Mouse (Mus musculus) myocyte (in vitro differentiated cells): ENCODE results near the gene Ccdc93. TPM values are rescaled to one million over a fixed set of nuclear protein-coding genes. Genes with fewer than 3 reads are reported as not detected.

Experiments used
- H3K27me3 ChIP-seq: one replicate; pipeline ENCODE4 v1.6.1; 2011; ENCODE audit not compliant: control insufficient read depth, insufficient read depth, insufficient read length
- H3K36me3 ChIP-seq: one replicate; pipeline ENCODE4 v1.6.1; 2011; ENCODE audit not compliant: control insufficient read depth, insufficient read depth
- H3K4me2 ChIP-seq: one replicate; pipeline ENCODE4 v1.6.1; 2011; ENCODE audit warnings: low read depth, control low read depth
- H3K4me3 ChIP-seq: one replicate; pipeline ENCODE4 v1.5.1; 2011; ENCODE audit warnings: mild to moderate bottlenecking, control low read depth, moderate library complexity
- H3K79me2 ChIP-seq: one replicate; pipeline ENCODE4 v1.6.1; 2011; ENCODE audit not compliant: control insufficient read depth, insufficient read depth
- H3ac ChIP-seq: one replicate; pipeline ENCODE4 v1.6.1; 2011; ENCODE audit not compliant: control insufficient read depth, insufficient read length
- CEBPB ChIP-seq: IDR thresholded peaks from 2 replicates; pipeline ENCODE4 v1.6.1; 2011; ENCODE audit warnings: mild to moderate bottlenecking, moderate library complexity; ENCODE audit not compliant: poor library complexity, insufficient read depth, severe bottlenecking
- E2F4 ChIP-seq: IDR thresholded peaks from one replicate; pipeline ENCODE4 v1.6.1; 2011; ENCODE audit warnings: mild to moderate bottlenecking, control low read depth, moderate library complexity; ENCODE audit not compliant: insufficient read depth
- MAX ChIP-seq: IDR thresholded peaks from one replicate; pipeline ENCODE4 v1.6.1; 2011; ENCODE audit warnings: low read depth, mild to moderate bottlenecking, control low read depth
- MYOD1 ChIP-seq, 3 experiments: IDR thresholded peaks; one replicate each; pipeline ENCODE4 v1.6.1; 2011; ENCODE audit warnings: control low read depth in 2 of 3, low read depth in 2 of 3, mild to moderate bottlenecking in 2 of 3, moderate library complexity in 1 of 3; ENCODE audit not compliant: insufficient read length in 2 of 3, control insufficient read depth in 1 of 3
- MYOG ChIP-seq, 3 experiments: IDR thresholded peaks; one replicate each; pipeline ENCODE4 v1.6.1; 2011; ENCODE audit warnings: control low read depth in 2 of 3, low read depth in 2 of 3, mild to moderate bottlenecking in 2 of 3; ENCODE audit not compliant: insufficient read length in 2 of 3, control insufficient read depth in 1 of 3, insufficient read depth in 1 of 3
- POLR2A ChIP-seq: IDR thresholded peaks from one replicate; pipeline ENCODE4 v1.6.1; 2011; ENCODE audit warnings: low read depth, mild to moderate bottlenecking, control low read depth, moderate library complexity; ENCODE audit not compliant: insufficient read length
- POLR2AphosphoS2 ChIP-seq: IDR thresholded peaks from one replicate; pipeline ENCODE4 v1.6.1; 2011; ENCODE audit warnings: low read depth, control low read depth; ENCODE audit not compliant: insufficient read length
- REST ChIP-seq: IDR thresholded peaks from one replicate; pipeline ENCODE4 v1.6.1; 2011; ENCODE audit warnings: mild to moderate bottlenecking, control low read depth, moderate library complexity; ENCODE audit not compliant: insufficient read depth, insufficient read length
- SRF ChIP-seq: IDR thresholded peaks from one replicate; pipeline ENCODE4 v1.6.1; 2011; ENCODE audit warnings: low read depth; ENCODE audit not compliant: control insufficient read depth, insufficient read length
- TCF12 ChIP-seq: IDR thresholded peaks from one replicate; pipeline ENCODE4 v1.6.1; 2011; ENCODE audit warnings: mild to moderate bottlenecking, control low read depth; ENCODE audit not compliant: poor library complexity, insufficient read depth, severe bottlenecking
- TCF3 ChIP-seq: IDR thresholded peaks from one replicate; pipeline ENCODE4 v1.6.1; 2011; ENCODE audit warnings: low read depth, control low read depth; ENCODE audit not compliant: insufficient read length
- USF1 ChIP-seq: IDR thresholded peaks from one replicate; pipeline ENCODE4 v1.6.1; 2011; ENCODE audit warnings: low read depth, mild to moderate bottlenecking, control low read depth, moderate library complexity
- polyA plus RNA-seq: library from polyadenylated mRNA; unstranded; fragments of >200 nt; fragmentation: generic; extraction: Trizol; gene quantifications from one replicate; pipeline ENCODE4 v1.2.1, GENCODE M21; 2012; ENCODE audit warnings: missing spikeins

Ccdc93 gene
- polyA plus RNA-seq, 1 experiment, result 5.2 TPM

DNA sequence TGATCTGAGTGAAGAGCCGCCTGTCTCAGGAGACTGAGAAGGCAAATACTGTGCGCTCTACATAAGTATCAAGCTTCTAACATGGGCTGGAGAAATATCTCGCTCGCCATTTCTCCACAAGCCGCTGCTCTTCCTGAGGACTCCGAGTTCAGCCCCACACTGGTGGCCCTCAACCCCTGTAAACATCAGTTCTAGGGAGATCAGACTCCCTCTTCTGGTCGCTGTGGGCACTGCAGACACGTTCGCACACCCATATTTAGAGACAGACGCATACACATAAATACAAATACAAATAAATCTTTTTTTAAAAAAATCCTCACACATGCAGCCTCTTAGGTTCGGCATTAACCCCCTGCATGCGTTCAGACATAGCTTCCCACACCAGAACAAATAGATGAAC lies 41.3 kb upstream of the Ccdc93 start:
- H3K4me3 ChIP-seq, result no peak overlapping the region
- no peak overlapping the region for H3ac ChIP-seq
- no peak for TF ChIP-seq SRF
- no peak for TF ChIP-seq TCF3
- no peak for TF ChIP-seq MAX
- no peak for TF ChIP-seq USF1
- no peak for TF ChIP-seq POLR2A
- TF ChIP-seq REST, result no peak
- TF ChIP-seq MYOD1 (IDR thresholded peaks at IDR 0.05; ENCODE audit: control insufficient read depth in 1 of 3, insufficient read length in 2 of 3, low read depth in 2 of 3), result no peak
- TF ChIP-seq MYOG (IDR thresholded peaks at IDR 0.05; ENCODE audit: control insufficient read depth in 1 of 3, insufficient read depth in 1 of 3, insufficient read length in 2 of 3, low read depth in 2 of 3), result no peak
- no peak for TF ChIP-seq CEBPB
- no peak for TF ChIP-seq POLR2AphosphoS2
- no peak for TF ChIP-seq E2F4
- H3K36me3 ChIP-seq, result no peaks in the 10 kb centered on the region
- no peaks in the 10 kb centered on the region for H3K79me2 ChIP-seq
- no peaks in the 10 kb centered on the region for H3K27me3 ChIP-seq
- H3K4me2 ChIP-seq, result no peak overlapping the region

DNA sequence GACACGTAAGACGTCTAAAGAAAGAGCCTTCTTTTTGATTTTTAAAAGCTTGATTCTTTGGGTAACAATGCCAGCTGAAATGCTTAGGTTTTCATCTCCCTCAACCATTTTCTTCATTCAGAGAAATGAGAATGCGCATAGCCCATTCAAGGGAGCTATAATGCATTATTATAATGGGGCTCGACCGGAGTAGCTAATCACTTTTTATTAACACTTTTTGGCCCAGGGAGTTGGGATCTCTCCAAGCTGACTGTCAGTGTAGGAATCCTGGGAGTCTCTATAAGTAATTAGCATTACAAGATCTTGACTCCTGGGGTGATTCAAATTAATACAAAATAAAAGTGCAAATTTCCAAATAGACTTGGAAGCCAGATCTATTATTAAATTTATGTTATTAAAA lies 40.8 kb upstream of the Ccdc93 start:
- H3K36me3 ChIP-seq, result no peaks in the 10 kb centered on the region
- H3K4me2 ChIP-seq, result no peak overlapping the region
- no peak overlapping the region for H3K4me3 ChIP-seq
- no peak for TF ChIP-seq REST
- TF ChIP-seq E2F4, result no peak
- no peak for TF ChIP-seq MYOD1 (IDR thresholded peaks at IDR 0.05; ENCODE audit: control insufficient read depth in 1 of 3, insufficient read length in 2 of 3, low read depth in 2 of 3)
- TF ChIP-seq POLR2AphosphoS2, result no peak
- no peak for TF ChIP-seq TCF3
- no peak for TF ChIP-seq USF1
- no peak for TF ChIP-seq MAX
- TF ChIP-seq POLR2A, result no peak
- TF ChIP-seq SRF, result no peak
- TF ChIP-seq CEBPB, result no peak
- no peak for TF ChIP-seq MYOG (IDR thresholded peaks at IDR 0.05; ENCODE audit: control insufficient read depth in 1 of 3, insufficient read depth in 1 of 3, insufficient read length in 2 of 3, low read depth in 2 of 3)
- no peak for TF ChIP-seq TCF12
- no peaks in the 10 kb centered on the region for H3K27me3 ChIP-seq
- no peaks in the 10 kb centered on the region for H3K79me2 ChIP-seq
- H3ac ChIP-seq, result no peak overlapping the region

DNA sequence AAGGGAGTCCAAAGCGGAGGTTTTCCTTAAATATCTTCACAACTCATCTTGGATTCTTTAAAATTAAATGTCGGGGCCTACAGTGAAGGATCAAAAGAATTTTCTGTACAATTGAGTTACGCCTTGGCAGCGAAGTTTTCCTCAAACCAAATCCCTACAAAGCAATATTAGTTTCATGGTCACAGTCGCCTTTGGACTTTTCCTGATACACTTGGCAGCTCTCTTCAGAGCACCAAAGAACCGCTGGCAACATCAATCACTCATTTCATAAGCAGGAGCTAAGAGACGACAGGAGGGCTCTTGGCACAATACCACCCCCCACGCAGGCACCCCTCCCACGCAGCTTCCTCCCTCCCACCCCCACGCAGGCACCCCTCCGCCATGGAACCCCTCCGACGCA lies 40.4 kb upstream of the Ccdc93 start:
- no peak overlapping the region for H3K4me3 ChIP-seq
- no peaks in the 10 kb centered on the region for H3K36me3 ChIP-seq
- H3ac ChIP-seq, result no peak overlapping the region
- no peak overlapping the region for H3K4me2 ChIP-seq
- TF ChIP-seq E2F4, result no peak
- TF ChIP-seq POLR2A, result no peak
- no peaks in the 10 kb centered on the region for H3K79me2 ChIP-seq
- no peaks in the 10 kb centered on the region for H3K27me3 ChIP-seq

DNA sequence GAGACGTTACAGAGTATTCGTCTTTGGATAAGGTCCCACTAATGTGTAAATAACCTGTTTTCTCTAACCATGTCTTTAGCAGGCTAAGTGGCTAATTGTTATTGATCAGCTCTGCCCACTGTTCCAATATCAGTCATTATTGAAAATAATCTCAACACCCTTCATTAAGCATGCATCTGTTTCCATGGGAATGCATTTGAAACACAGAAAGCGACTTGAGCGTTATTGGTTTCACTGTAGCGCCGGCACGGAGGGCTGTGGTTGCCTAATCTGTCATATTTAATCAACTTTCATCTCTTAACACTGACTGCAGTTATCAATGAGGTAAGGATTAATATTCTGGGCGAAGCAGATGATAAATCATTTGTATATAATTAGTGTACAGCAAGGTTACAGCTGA lies 40.0 kb upstream of the Ccdc93 start:
- Histone ChIP-seq H3ac (no peak overlapping the region), H3K4me3 (no peak overlapping the region), H3K27me3 (no peaks in the 10 kb centered on the region), H3K4me2 (no peak overlapping the region), H3K79me2 (no peaks in the 10 kb centered on the region), H3K36me3 (no peaks in the 10 kb centered on the region)
- TF ChIP-seq E2F4, result no peak
- no peak for TF ChIP-seq MAX
- TF ChIP-seq CEBPB, result no peak
- no peak for TF ChIP-seq REST
- no peak for TF ChIP-seq TCF3

DNA sequence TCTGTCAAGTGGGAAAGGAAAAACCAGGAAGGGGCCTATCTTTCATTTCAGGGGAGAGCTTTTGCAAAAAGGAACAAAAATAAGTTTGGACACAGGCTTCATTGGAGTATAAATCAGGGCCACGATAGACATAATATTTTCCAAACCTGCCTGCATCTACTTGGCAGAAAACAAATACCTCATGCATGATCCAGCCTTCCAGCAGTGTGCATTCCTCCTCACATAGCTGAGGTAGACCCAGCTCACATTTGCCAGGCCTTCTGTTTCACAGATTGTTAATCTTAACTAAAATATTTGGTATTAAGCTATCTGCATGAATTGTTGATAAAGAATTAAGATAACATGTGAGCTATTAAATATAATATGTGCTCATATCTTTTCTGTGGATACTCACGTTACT lies 37.7 kb upstream of the Ccdc93 start:
- H3K36me3 ChIP-seq, result no peaks in the 10 kb centered on the region
- no peaks in the 10 kb centered on the region for H3K79me2 ChIP-seq
- H3K4me2 ChIP-seq, result no peak overlapping the region
- no peaks in the 10 kb centered on the region for H3K27me3 ChIP-seq
- no peak overlapping the region for H3ac ChIP-seq
- TF ChIP-seq USF1 (no peak), POLR2A (no peak), MYOG (IDR thresholded peaks at IDR 0.05; ENCODE audit: control insufficient read depth in 1 of 3, insufficient read depth in 1 of 3, insufficient read length in 2 of 3, low read depth in 2 of 3) (no peak), MYOD1 (IDR thresholded peaks at IDR 0.05; ENCODE audit: control insufficient read depth in 1 of 3, insufficient read length in 2 of 3, low read depth in 2 of 3) (no peak), CEBPB (no peak), TCF12 (no peak), SRF (no peak), MAX (no peak), E2F4 (no peak), POLR2AphosphoS2 (no peak), TCF3 (no peak), REST (no peak)
- no peak overlapping the region for H3K4me3 ChIP-seq
